Mouse (Mus musculus): ENCODE data around the gene Gm11172. TPM values are rescaled to one million over a fixed set of nuclear protein-coding genes. Genes with fewer than 3 reads are reported as not detected.

The Gm11172 gene
- polyA plus RNA-seq (2017; shearing (Covaris generic)), result not detected

GRCm38 (mm10) chr16:10812865-10813371 is at the start of gene Gm11172:
Gm11172 (plus strand) TSS chr16:10812915.

GRCm38 (mm10) chr16:10785371-10786231 is 27.1 kb upstream of the Gm11172 start, which contains the start of gene Socs1:
Socs1 (minus strand) TSS chr16:10785536.

GRCm38 (mm10) chr16:10788271-10788670 is 24.4 kb upstream of the Gm11172 start, which contains the start of gene Tnp2:
Tnp2 (minus strand) TSS chr16:10788660.

GRCm38 (mm10) chr16:10790702-10791101 is 22.0 kb upstream of the Gm11172 start, which contains the start of gene Prm3:
Prm3 (minus strand) TSS chr16:10790914.

DNA sequence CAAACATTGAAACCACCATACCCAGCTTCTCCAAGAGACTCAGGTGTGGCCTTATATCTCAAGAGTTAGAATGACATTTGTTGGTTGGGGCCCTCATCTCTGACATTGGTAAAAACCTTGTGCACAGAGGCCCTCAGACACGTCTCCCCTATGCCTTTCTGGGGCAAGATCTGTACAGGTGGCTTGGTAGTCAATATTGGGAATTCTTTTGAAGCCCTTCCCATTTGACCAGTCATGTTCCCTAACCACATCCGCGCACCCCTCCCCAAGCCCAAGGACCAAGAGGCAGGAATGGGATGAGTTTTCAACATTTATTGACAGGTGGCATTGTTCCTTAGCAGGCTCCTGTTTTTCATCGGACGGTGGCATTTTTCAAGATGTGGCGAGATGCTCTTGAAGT is 16.7 kb upstream of the Gm11172 start, which contains the start of gene Prm2:
Prm2 (minus strand) TSS at position 101 of the 400 bp plus-strand sequence.

GRCm38 (mm10) chr16:10805789-10806527 is 6.8 kb upstream of the Gm11172 start, which contains the start of gene Prm1:
Prm1 (minus strand) TSS chr16:10805839.

DNA sequence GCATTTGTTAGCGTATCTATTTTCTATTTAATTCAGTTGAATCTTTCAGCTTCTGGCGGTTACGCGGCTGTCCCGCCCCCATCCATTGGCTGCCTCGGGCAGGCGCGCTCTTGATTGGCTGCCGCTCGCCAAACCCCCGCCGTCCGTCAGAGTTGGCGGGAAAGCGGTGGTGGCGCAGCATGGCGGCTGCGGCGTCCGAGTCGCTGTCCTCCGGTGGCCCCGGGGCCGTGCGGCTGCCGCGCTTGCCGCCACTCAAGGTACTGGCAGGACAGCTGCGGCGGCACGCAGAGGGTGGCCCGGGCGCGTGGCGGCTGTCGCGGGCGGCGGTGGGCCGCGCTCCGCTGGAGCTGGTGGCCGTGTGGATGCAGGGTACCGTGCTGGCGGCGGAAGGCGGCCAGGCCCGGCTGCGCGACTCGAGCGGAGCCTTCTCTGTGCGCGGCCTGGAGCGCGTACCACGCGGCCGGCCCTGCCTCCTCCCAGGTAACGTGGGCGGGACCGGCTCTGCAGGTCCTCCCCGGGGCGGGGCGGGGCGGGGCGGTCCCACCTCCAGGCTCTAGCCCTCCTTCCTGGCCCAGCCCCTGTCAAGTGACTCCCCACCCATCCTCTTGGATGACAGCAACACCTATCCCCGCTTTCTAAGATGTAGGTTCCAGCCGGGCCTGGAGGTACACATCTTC is 22.3 kb downstream of the Gm11172 start, which contains the start of gene Rmi2:
Rmi2 (plus strand) TSS at position 149 of the 677 bp plus-strand sequence.

Other genes starting within 250 kb of the Gm11172 start
- 100 to 1,000 TPM in 1 of 2 experiments, 10 to 100 TPM in 1; 86.6 to 138 TPM for gene Socs1, start 27.4 kb upstream of the Gm11172 start, polyA plus RNA-seq (2017; shearing (Covaris generic))
- gene Tnp2, start 24.3 kb upstream of the Gm11172 start, polyA plus RNA-seq (2017; shearing (Covaris generic)), result 1 to 10 TPM; 1.6 to 5.0 TPM
- not detected for gene Prm3, start 22.0 kb upstream of the Gm11172 start, polyA plus RNA-seq (2017; shearing (Covaris generic))
- under 1 TPM in 1 of 2 experiments, not detected in 1; 0.43 TPM for gene Prm2, start 16.8 kb upstream of the Gm11172 start, polyA plus RNA-seq (2017; shearing (Covaris generic))
- gene Prm1, start 7.1 kb upstream of the Gm11172 start, polyA plus RNA-seq (2017; shearing (Covaris generic)), result 1 to 10 TPM; 1.1 to 2.1 TPM
- gene Rmi2, start 22.1 kb downstream of the Gm11172 start, polyA plus RNA-seq (2017; shearing (Covaris generic)), result 1 to 10 TPM; 2.9 to 5.3 TPM
- 1 to 10 TPM; 1.4 to 2.0 TPM for gene Snn, start 248.0 kb downstream of the Gm11172 start, polyA plus RNA-seq (2017; shearing (Covaris generic))

Measured in inflammation-experienced regulatory T-cells (primary cell).